Mouse (Mus musculus) gastrocnemius, adult 2 months (tissue): ENCODE measurements at regions not wholly inside any gene's neighbourhood (a gene's known extent, or its start where the extent isn't known, plus 50 kb on each side); places are given as distances from the start of the nearest gene placed in this dataset.

ENCODE experiments used
- DNase-seq: peaks from one replicate; pipeline ENCODE4 v3.0.0; 2022
- H3K27ac ChIP-seq: fragments of 200-600 bp; 2 replicates; pipeline ENCODE4 v1.8.1; 2022; ENCODE audit warnings: mild to moderate bottlenecking
- H3K4me3 ChIP-seq: fragments of 200-600 bp; 2 replicates; pipeline ENCODE4 v1.8.1; 2022; ENCODE audit warnings: mild to moderate bottlenecking, moderate library complexity
- CTCF ChIP-seq: fragments of 200-600 bp; IDR thresholded peaks from 2 replicates; pipeline ENCODE4 v1.8.1; 2022; ENCODE audit warnings: antibody characterized with exemption, mild to moderate bottlenecking, moderate library complexity
- intact Hi-C: fragments of 180-260 bp; cut with DNase I; formaldehyde crosslinking; loops from one replicate; pipeline ENCODE4 v1.15.1; 2025

DNA sequence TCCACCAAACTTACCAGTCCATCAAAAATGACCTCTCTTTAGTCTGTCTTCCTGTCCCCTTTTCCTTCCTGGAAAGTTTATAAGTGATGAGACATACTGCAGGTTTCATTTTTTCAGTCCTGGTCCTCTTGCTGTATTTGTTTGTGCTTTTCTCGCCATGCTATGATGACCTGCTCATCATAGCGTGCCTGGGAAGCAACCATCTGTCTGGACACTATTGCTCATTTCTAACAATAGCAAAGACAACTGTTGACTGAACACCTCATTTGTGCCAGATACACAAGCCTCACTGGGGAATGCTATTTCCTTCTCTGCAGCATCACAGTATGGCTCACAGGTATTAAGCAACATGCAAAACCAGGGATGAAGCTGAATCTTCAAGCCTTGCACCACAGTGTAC is 85.2 kb upstream of the Cdkn2b start:
- DNase-seq = no peak
- no peak for TF ChIP-seq CTCF
- no peak overlapping the region for H3K27ac ChIP-seq
- no peak overlapping the region for H3K4me3 ChIP-seq
- intact Hi-C loops = no loop called here

GRCm38 (mm10) chr4:89395336-89395735 is 84.5 kb upstream of the Cdkn2b start:
- no peak overlapping the region for H3K4me3 ChIP-seq
- TF ChIP-seq CTCF = no peak
- intact Hi-C loops = no loop called here
- H3K27ac ChIP-seq = no peak overlapping the region
- no peak for DNase-seq

- Histone ChIP-seq H3K4me3 (no peak overlapping the region), H3K27ac (no peak overlapping the region)
- DNase-seq = no peak
- intact Hi-C loops = no loop called here
- TF ChIP-seq CTCF = no peak
Observed at GRCm38 (mm10) chr4:89393251-89393711, 82.4 kb upstream of the Cdkn2b start.

DNA sequence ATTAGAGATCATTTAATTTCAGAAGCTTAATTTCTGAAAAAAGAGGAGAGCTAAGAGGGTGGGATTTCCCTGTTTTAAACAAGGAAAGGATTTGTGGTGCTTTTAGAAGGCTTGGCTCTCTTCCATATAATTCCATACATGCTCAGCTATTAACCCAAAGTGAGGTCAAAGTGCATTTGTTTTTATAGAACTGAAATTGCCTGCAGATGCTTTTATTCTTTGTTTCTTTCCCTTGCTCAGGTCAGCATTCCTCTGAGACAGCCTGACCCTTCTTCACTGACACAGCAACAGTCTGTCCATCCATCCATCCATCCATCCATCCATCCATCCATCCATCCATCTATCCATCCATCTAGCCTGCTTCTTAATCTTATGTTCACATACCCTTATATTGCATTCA is 82.0 kb upstream of the Cdkn2b start:
- H3K4me3 ChIP-seq = no peak overlapping the region
- no peak for DNase-seq
- intact Hi-C loops = no loop called here
- TF ChIP-seq CTCF = no peak
- no peak overlapping the region for H3K27ac ChIP-seq

- no peak for TF ChIP-seq CTCF
- intact Hi-C loops = no loop called here
- Histone ChIP-seq H3K27ac (no peak overlapping the region), H3K4me3 (no peak overlapping the region)
- DNase-seq = no peak
Observed at GRCm38 (mm10) chr4:89391463-89392308, 80.8 kb upstream of the Cdkn2b start.

- intact Hi-C loops = no loop called here
- Histone ChIP-seq H3K27ac (no peak overlapping the region), H3K4me3 (no peak overlapping the region)
- no peak for TF ChIP-seq CTCF
- DNase-seq = no peak
Observed at GRCm38 (mm10) chr4:89383548-89383947, 72.7 kb upstream of the Cdkn2b start.

GRCm38 (mm10) chr4:89382434-89382976 is 71.7 kb upstream of the Cdkn2b start:
- H3K4me3 ChIP-seq = no peak overlapping the region
- no peak for DNase-seq
- intact Hi-C loops = no loop called here
- H3K27ac ChIP-seq = no peak overlapping the region
- TF ChIP-seq CTCF = no peak

DNA sequence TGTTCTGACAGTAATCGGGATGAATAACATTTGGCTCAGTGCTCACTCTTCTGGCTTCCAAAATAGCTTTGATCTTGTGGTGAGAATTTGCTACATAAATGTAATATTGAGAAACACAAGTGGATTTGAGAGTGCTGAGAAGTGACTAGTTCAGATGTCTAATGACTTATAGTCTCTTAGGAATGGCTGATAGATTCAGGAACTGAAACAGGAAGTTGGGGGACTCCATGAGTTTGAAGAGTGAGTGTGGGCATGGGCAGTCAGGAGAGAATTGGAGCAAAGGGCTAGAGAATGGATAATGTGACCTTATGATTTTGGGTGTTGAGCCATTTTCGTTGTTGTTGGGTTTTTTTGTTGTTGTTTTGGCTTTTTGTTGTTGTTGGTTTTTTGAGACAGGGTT is 70.9 kb upstream of the Cdkn2b start:
- intact Hi-C loops = no loop called here
- Histone ChIP-seq H3K27ac (no peak overlapping the region), H3K4me3 (no peak overlapping the region)
- TF ChIP-seq CTCF = no peak
- DNase-seq = no peak

GRCm38 (mm10) chr4:89381077-89381476 is 70.2 kb upstream of the Cdkn2b start:
- Histone ChIP-seq H3K27ac (no peak overlapping the region), H3K4me3 (no peak overlapping the region)
- no peak for DNase-seq
- intact Hi-C loops = no loop called here
- no peak for TF ChIP-seq CTCF

GRCm38 (mm10) chr4:89380330-89380945 is 69.6 kb upstream of the Cdkn2b start:
- intact Hi-C loops = no loop called here
- no peak for DNase-seq
- no peak for TF ChIP-seq CTCF
- no peak overlapping the region for H3K27ac ChIP-seq
- no peak overlapping the region for H3K4me3 ChIP-seq

GRCm38 (mm10) chr4:89379622-89380329 is 68.9 kb upstream of the Cdkn2b start:
- Histone ChIP-seq H3K27ac (no peak overlapping the region), H3K4me3 (no peak overlapping the region)
- no peak for TF ChIP-seq CTCF
- no peak for DNase-seq
- intact Hi-C loops = no loop called here

GRCm38 (mm10) chr4:89372631-89373030 is 61.8 kb upstream of the Cdkn2b start:
- H3K27ac ChIP-seq = no peak overlapping the region
- no peak for DNase-seq
- intact Hi-C loops = no loop called here
- no peak for TF ChIP-seq CTCF
- no peak overlapping the region for H3K4me3 ChIP-seq

DNA sequence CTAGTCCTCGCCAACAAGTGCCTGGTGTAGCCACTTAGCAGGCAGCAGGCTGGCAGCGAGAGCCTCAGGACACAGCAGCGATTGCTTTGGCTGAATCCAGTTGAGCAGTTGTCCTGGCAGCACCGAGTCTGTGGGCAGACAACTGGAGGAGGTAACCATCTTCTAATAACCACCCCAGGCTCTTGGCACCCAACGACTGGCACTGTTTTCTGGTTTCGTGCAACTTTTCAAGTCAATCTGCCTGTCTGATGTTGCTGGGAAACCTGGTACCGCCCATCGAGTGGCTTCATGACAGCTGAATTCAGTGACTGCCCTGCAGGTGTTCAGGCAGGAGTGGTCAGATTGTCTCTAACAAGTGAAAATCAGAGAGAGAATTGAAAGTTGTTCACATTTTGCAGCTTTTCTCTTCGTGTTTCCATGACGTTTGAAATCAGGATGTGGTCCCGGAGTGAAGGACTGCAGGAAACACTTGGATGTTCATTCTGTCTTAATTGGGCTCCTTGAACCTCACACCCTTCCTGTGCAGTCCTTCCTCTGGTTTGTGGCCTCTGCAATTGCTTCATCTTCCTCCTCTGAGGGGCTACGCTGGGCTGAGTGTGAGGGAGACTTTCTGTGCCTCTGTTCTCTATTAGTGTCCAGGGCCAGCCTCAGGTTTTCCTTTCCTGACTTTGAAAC is 58.1 kb upstream of the Cdkn2b start:
- intact Hi-C loops = no loop called here
- no peak for DNase-seq
- Histone ChIP-seq H3K4me3 (no peak overlapping the region), H3K27ac (no peak overlapping the region)
- no peak for TF ChIP-seq CTCF
